Mouse (Mus musculus) neural tube, embryonic 10.5 days (tissue): ENCODE results near the gene Eif1.
"Not testable (repeated sequence)": the region's sequence is repeated elsewhere in the genome, so short reads cannot be mapped to it uniquely, and the experiment has no call there.

Experiments
- DNase-seq: peaks from one replicate; pipeline ENCODE4 v3.0.0-alpha.2; 2017; ENCODE audit warnings: low spot score; ENCODE audit errors: extremely low spot score

Eif1 gene

GRCm38 (mm10) chr11:100312096-100312679 lies 7.5 kb upstream of the Eif1 start:
- no peak for DNase-seq

- DNase-seq, result no peak
Measured at GRCm38 (mm10) chr11:100313424-100313823, 6.3 kb upstream of the Eif1 start.

- DNase-seq, result no peak
Measured at GRCm38 (mm10) chr11:100315439-100315838, 4.2 kb upstream of the Eif1 start.

GRCm38 (mm10) chr11:100317826-100318380 lies 1.8 kb upstream of the Eif1 start:
- no peak for DNase-seq

- no peak for DNase-seq
Measured at GRCm38 (mm10) chr11:100318529-100319451, 895 bp upstream of the Eif1 start.

GRCm38 (mm10) chr11:100320172-100320630 lies 516 bp downstream of the Eif1 start:
- DNase-seq, result peak; percentile 98

GRCm38 (mm10) chr11:100320701-100321410 lies 1.2 kb downstream of the Eif1 start:
- DNase-seq, result not testable (repeated sequence)

- not testable (repeated sequence) for DNase-seq
Measured at GRCm38 (mm10) chr11:100321479-100322305, 2.0 kb downstream of the Eif1 start.

GRCm38 (mm10) chr11:100322591-100323258 lies 3.0 kb downstream of the Eif1 start:
- no peak for DNase-seq

- peak; percentile 43 for DNase-seq
Measured at GRCm38 (mm10) chr11:100323578-100323977, 3.9 kb downstream of the Eif1 start.

- DNase-seq, result no peak
Measured at GRCm38 (mm10) chr11:100325062-100325629, 5.5 kb downstream of the Eif1 start.

GRCm38 (mm10) chr11:100327316-100327715 lies 7.6 kb downstream of the Eif1 start:
- no peak for DNase-seq

GRCm38 (mm10) chr11:100327761-100328160 lies 8.1 kb downstream of the Eif1 start:
- DNase-seq, result no peak

GRCm38 (mm10) chr11:100330235-100330634 lies 10.6 kb downstream of the Eif1 start:
- DNase-seq, result no peak

GRCm38 (mm10) chr11:100330816-100331375 lies 11.2 kb downstream of the Eif1 start:
- DNase-seq, result not testable (repeated sequence)

GRCm38 (mm10) chr11:100332766-100333515 lies 13.3 kb downstream of the Eif1 start:
- DNase-seq, result no peak

GRCm38 (mm10) chr11:100333944-100334457 lies 14.3 kb downstream of the Eif1 start, which contains the start of gene Gast:
Gene Gast (plus strand): TSS chr11:100334407.
- DNase-seq, result no peak

- DNase-seq, result no peak
Measured at GRCm38 (mm10) chr11:100335731-100336130, 16.0 kb downstream of the Eif1 start.
